Mouse (Mus musculus) liver, adult 2 months (tissue): ENCODE results near the gene Sap30. TPM values are rescaled to one million over a fixed set of nuclear protein-coding genes. Genes with fewer than 3 reads are reported as not detected.
"Not testable (repeated sequence)": the region's sequence is repeated elsewhere in the genome, so short reads cannot be mapped to it uniquely, and the experiment has no call there.

Experiments
- DNase-seq: peaks from one replicate; pipeline ENCODE4 v3.0.0-alpha.2; 2011; ENCODE audit warnings: low read depth, low spot score; ENCODE audit errors: extremely low read depth
- H3K27ac ChIP-seq: fragments of 200-500 bp; replicated peaks from 2 replicates; pipeline ENCODE4 v1.5.1; 2012; ENCODE audit warnings: low read depth, mild to moderate bottlenecking, control low read depth, inconsistent platforms, low read length; ENCODE audit not compliant: insufficient read depth
- H3K27me3 ChIP-seq: fragments of 200-500 bp; 2 replicates; pipeline ENCODE4 v1.6.1; 2012; ENCODE audit warnings: mild to moderate bottlenecking, moderate library complexity, low read length, inconsistent platforms; ENCODE audit not compliant: control insufficient read depth, insufficient read depth
- H3K36me3 ChIP-seq: fragments of 200-500 bp; 2 replicates; pipeline ENCODE4 v1.6.1; 2012; ENCODE audit warnings: low read length, inconsistent platforms; ENCODE audit not compliant: control insufficient read depth, insufficient read depth
- H3K4me1 ChIP-seq: fragments of 200-500 bp; 2 replicates; pipeline ENCODE4 v1.6.1; 2011; ENCODE audit warnings: low read length; ENCODE audit not compliant: control insufficient read depth, insufficient read depth
- H3K4me3 ChIP-seq: fragments of 200-500 bp; 2 replicates; pipeline ENCODE4 v1.5.1; 2011; ENCODE audit warnings: low read depth, mild to moderate bottlenecking, control low read depth, low read length, moderate library complexity; ENCODE audit not compliant: insufficient read depth
- H3K79me2 ChIP-seq: fragments of 200-500 bp; 2 replicates; pipeline ENCODE4 v1.6.1; 2012; ENCODE audit warnings: inconsistent platforms, mild to moderate bottlenecking, low read length, moderate library complexity; ENCODE audit not compliant: control insufficient read depth, insufficient read depth
- H3K9ac ChIP-seq: fragments of 200-500 bp; 2 replicates; pipeline ENCODE4 v1.6.1; 2012; ENCODE audit warnings: low read depth, mild to moderate bottlenecking, control low read depth, inconsistent platforms, low read length
- CTCF ChIP-seq: fragments of 200-500 bp; IDR thresholded peaks from 2 replicates; pipeline ENCODE4 v1.5.1; 2011; ENCODE audit warnings: low read depth, low read length, control low read depth
- POLR2A ChIP-seq: fragments of 200-500 bp; IDR thresholded peaks from 2 replicates; pipeline ENCODE4 v1.6.1; 2011; ENCODE audit warnings: low read length, control low read depth; ENCODE audit not compliant: insufficient read depth; ENCODE audit errors: extremely low read depth
- WGBS: fragments of 180-500 bp; shearing (Covaris S2); methylation state at CpG from one replicate; pipeline ENCODE4 v1.1.7; 2018; 5-methylcytosine and 5-hydroxymethylcytosine counted together
- polyA plus RNA-seq: library from polyadenylated mRNA; depleted of rRNA; stranded (reverse); fragments of >200 nt; gene quantifications from 2 replicates; pipeline ENCODE4 v1.2.3, GENCODE M21; 2012
- total RNA-seq: library from RNA; depleted of rRNA; stranded (reverse); fragments of >200 nt; gene quantifications from 2 replicates; pipeline ENCODE4 v1.2.3, GENCODE M21; 2014

The Sap30 gene
- total and polyA plus RNA-seq, 2 experiments = 3.5 to 5.6 TPM

GRCm38 (mm10) chr8:57457152-57457551 lies 30.5 kb downstream of the Sap30 start:
- Histone ChIP-seq H3K27ac (no peak overlapping the region), H3K4me3 (no peak overlapping the region), H3K36me3 (no peaks in the 10 kb centered on the region), H3K4me1 (no peaks in the 10 kb centered on the region), H3K9ac (no peak overlapping the region), H3K79me2 (no peaks in the 10 kb centered on the region), H3K27me3 (no peaks in the 10 kb centered on the region)
- no peak for DNase-seq
- no peak for TF ChIP-seq CTCF
- no peak for TF ChIP-seq POLR2A
- WGBS = 89% methylated on average over 6 of the region's 6 CpGs

DNA sequence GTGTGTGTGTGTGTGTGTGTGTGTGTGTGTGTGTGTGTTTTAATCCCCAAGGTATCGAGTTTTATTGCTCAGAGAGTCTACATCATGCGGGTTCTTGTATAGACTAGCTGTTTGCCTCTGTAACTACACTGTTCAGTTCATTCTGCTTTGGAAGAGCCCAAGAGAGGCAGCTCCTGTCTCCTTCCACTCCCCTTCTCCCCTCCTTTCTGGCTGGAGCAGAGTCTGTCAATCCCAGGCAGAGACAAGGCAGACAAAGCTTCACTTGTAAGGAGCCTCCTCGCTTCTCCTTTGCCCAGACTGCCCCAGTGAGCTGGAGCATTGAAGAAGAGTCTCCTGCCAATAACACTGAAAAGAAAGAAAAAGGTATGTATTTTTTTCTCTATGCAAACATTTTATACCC lies 31.9 kb downstream of the Sap30 start, which contains the start of gene Scrg1:
Gene Scrg1 (plus strand): TSS at position 159 of the 400 bp plus-strand sequence.
- H3K4me3 ChIP-seq = no peak within 1 kb of the TSS
- H3K27me3 ChIP-seq = no peaks in the 10 kb centered on the region
- TF ChIP-seq POLR2A (no peak), CTCF (no peak)
- H3K9ac ChIP-seq = no peak within 1 kb of the TSS
- H3K27ac ChIP-seq = no peak within 1 kb of the TSS
- H3K36me3 ChIP-seq = no peaks in the 10 kb centered on the region
- H3K4me1 ChIP-seq = no peaks in the 10 kb centered on the region
- WGBS = 83% methylated on average over 3 of the region's 3 CpGs
- DNase-seq = no peak
- H3K79me2 ChIP-seq = no peaks in the 10 kb centered on the region

DNA sequence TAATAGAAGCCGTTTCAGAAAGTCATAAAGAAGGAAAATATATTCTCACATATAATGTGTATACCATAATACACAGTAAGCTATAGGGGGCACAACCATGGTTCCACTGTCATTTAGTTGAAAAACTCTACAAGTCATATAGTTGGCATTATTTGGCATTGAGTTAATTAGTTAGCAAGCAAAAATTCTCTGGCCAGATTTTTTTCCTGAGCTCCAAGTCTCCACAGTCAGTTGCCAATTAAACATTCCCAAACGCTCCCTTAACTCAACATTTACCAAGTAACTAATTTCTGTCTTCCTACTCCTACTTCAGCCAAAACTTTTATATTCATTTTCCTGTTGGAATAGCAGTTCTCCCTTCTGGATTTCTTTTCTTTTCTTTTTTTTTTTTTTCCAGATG lies 34.3 kb downstream of the Sap30 start:
- DNase-seq = no peak
- 89% methylated on average over 2 of the region's 2 CpGs for WGBS

DNA sequence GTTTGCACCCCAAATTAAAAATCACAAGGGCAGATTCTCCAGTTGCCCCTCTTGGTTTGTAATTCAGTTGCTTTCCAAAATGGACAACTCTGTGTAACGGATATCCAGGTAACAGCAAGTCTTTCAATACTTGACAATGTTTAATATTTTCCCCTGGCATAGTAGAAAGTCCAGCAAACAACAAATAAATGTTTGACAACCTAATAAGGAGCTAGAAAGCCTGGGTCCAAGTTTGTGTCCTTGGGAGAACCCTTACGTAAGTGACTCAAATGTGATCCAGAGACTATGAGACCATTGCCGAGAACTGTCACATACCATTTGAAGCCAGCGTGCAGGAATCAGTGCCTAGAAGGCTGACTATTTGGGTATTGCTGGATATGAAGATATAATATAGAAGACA lies 35.8 kb downstream of the Sap30 start:
- H3K4me3 ChIP-seq = no peak overlapping the region
- no peak overlapping the region for H3K27ac ChIP-seq
- no peaks in the 10 kb centered on the region for H3K27me3 ChIP-seq
- TF ChIP-seq POLR2A (no peak), CTCF (no peak)
- H3K4me1 ChIP-seq = no peaks in the 10 kb centered on the region
- peak; percentile 38 for DNase-seq
- no peaks in the 10 kb centered on the region for H3K79me2 ChIP-seq
- 87% methylated on average over 4 of the region's 4 CpGs for WGBS
- H3K36me3 ChIP-seq = no peaks in the 10 kb centered on the region
- no peak overlapping the region for H3K9ac ChIP-seq

More for the DNA sequence above, 34.3 kb downstream of the Sap30 start:
- H3K4me1 ChIP-seq = no peaks in the 10 kb centered on the region
- H3K27me3 ChIP-seq = no peaks in the 10 kb centered on the region
- TF ChIP-seq CTCF = no peak
- no peak for TF ChIP-seq POLR2A
- no peak overlapping the region for H3K27ac ChIP-seq
- H3K4me3 ChIP-seq = no peak overlapping the region
- H3K79me2 ChIP-seq = no peaks in the 10 kb centered on the region
- H3K36me3 ChIP-seq = no peaks in the 10 kb centered on the region
- no peak overlapping the region for H3K9ac ChIP-seq

DNA sequence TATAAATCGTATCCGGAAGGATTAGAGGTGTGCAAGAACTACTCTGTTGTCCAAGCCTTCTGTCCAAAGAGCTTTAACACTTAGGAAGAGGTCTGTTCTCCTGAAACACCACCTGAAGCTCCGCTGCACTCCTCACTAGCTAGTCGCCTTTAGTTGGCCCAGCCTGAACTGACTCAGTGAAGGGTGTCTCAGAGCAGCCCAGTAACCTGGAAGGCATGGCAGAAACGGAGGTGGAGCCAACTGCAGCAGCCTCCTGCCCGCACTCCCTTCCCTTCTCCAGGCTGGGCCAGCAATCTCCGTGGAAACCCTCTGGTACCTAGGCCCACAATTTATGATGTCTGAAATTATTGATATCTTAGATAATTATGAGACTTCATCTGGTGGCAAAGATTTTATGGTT lies 36.9 kb downstream of the Sap30 start:
- H3K9ac ChIP-seq = no peak overlapping the region
- no peaks in the 10 kb centered on the region for H3K4me1 ChIP-seq
- no peak for DNase-seq
- TF ChIP-seq POLR2A = no peak
- no peak for TF ChIP-seq CTCF
- 78% methylated on average over 7 of the region's 7 CpGs for WGBS
- no peak overlapping the region for H3K27ac ChIP-seq
- H3K27me3 ChIP-seq = no peaks in the 10 kb centered on the region
- no peak overlapping the region for H3K4me3 ChIP-seq
- no peaks in the 10 kb centered on the region for H3K79me2 ChIP-seq
- H3K36me3 ChIP-seq = no peaks in the 10 kb centered on the region

DNA sequence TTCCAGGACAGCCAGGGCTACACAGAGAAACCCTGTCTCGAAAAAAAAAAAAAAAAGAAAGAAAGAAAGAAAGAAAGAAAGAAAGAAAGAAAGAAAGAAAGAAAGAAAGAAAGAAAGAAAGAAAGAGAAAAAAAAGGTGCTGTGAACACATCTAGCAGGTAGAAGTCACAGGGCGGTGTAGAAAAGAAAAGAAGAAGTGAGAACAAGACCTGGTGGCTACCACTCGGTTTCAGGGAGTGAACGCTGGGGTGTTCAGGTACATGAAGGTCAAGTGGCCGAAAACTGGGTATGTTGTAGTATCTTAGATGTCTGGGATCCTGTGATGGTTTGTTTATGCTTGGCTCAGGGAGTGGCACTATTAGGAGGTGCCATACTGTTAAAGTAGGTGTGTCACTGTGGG lies 41.8 kb downstream of the Sap30 start:
- not testable (repeated sequence) for H3K4me1 ChIP-seq, H3K4me3 ChIP-seq, H3K9ac ChIP-seq, H3K27me3 ChIP-seq, H3K27ac ChIP-seq, H3K36me3 ChIP-seq, H3K79me2 ChIP-seq, DNase-seq
- WGBS = 74% methylated on average over 5 of the region's 5 CpGs
